Mouse (Mus musculus) ES-E14 (cell line): Measurements from ENCODE around the gene Ptprk. TPM values are rescaled to one million over a fixed set of nuclear protein-coding genes. Genes with fewer than 3 reads are reported as not detected.
A peak's percentile ranks its signal among the peaks of the same experiment; 100 is the strongest.

Experiments
- DNase-seq: peaks from one replicate; pipeline ENCODE4 v3.0.0-alpha.2; 2013; ENCODE audit warnings: low read depth, low spot score
- H3K27ac ChIP-seq: 2 replicates; pipeline ENCODE4 v1.5.1; 2012; ENCODE audit warnings: low read depth, mild to moderate bottlenecking, low read length, moderate library complexity, mixed read lengths; ENCODE audit not compliant: poor library complexity, insufficient read depth, severe bottlenecking
- H3K36me3 ChIP-seq: 2 replicates; pipeline ENCODE4 v1.6.1; 2012; ENCODE audit warnings: mild to moderate bottlenecking, low read length, moderate library complexity, mixed read lengths; ENCODE audit not compliant: control insufficient read depth, poor library complexity, insufficient read depth, severe bottlenecking
- H3K4me1 ChIP-seq, 2 experiments: fragments of 150-350 bp in 1 of 2; sonication (generic) in 1 of 2; 2 replicates each; pipeline ENCODE4 v1.6.1; 2012; ENCODE audit warnings: low read length in 2 of 2, mild to moderate bottlenecking in 1 of 2, mixed read lengths in 1 of 2; ENCODE audit not compliant: control insufficient read depth in 2 of 2, insufficient read depth in 2 of 2, poor library complexity in 1 of 2
- H3K4me3 ChIP-seq, 2 experiments: fragments of 150-350 bp in 1 of 2; sonication (generic) in 1 of 2; 2 replicates each; pipeline ENCODE4 v1.5.1; 2012; ENCODE audit warnings: low read length in 2 of 2, low read depth in 1 of 2, mild to moderate bottlenecking in 1 of 2, mixed read lengths in 1 of 2; ENCODE audit not compliant: insufficient read depth in 1 of 2, poor library complexity in 1 of 2, severe bottlenecking in 1 of 2
- H3K9ac ChIP-seq: 2 replicates; pipeline ENCODE4 v1.6.1; 2012; ENCODE audit warnings: low read depth, mild to moderate bottlenecking, low read length, mixed read lengths; ENCODE audit not compliant: poor library complexity, insufficient read depth, severe bottlenecking
- H3K9me3 ChIP-seq: fragments of 150-350 bp; sonication (generic); 2 replicates; pipeline ENCODE4 v1.6.1; 2012; ENCODE audit warnings: low read depth, mild to moderate bottlenecking, low read length; ENCODE audit not compliant: control insufficient read depth, insufficient read depth
- CHD2 ChIP-seq: IDR thresholded peaks from 2 replicates; pipeline ENCODE4 v1.6.1; 2014; ENCODE audit warnings: mild to moderate bottlenecking, low read depth, low read length, inconsistent platforms
- HCFC1 ChIP-seq: IDR thresholded peaks from 2 replicates; pipeline ENCODE4 v1.6.1; 2012; ENCODE audit warnings: low read length, inconsistent platforms, borderline replicate concordance; ENCODE audit not compliant: insufficient read depth
- MAFK ChIP-seq: IDR thresholded peaks from 2 replicates; pipeline ENCODE4 v1.6.1; 2014; ENCODE audit warnings: mild to moderate bottlenecking, low read depth, low read length, inconsistent platforms; ENCODE audit not compliant: insufficient read depth
- ZC3H11A ChIP-seq: IDR thresholded peaks from 2 replicates; pipeline ENCODE4 v1.6.1; 2012; ENCODE audit warnings: low read depth, mild to moderate bottlenecking, inconsistent platforms, low read length, borderline replicate concordance
- ZNF384 ChIP-seq: IDR thresholded peaks from 2 replicates; pipeline ENCODE4 v1.6.1; 2012; ENCODE audit warnings: low read depth, low read length, inconsistent platforms
- in situ Hi-C, 2 experiments: fragments of 600-800 bp; cut with MboI; formaldehyde crosslinking; loops; one replicate each; pipeline ENCODE4 v1.15.1; 2025; ENCODE audit warnings: low sequenced_read_pairs in 2 of 2, inconsistent platforms in 1 of 2; ENCODE audit not compliant: unreplicated experiment in 2 of 2
- total RNA-seq: library from RNA; depleted of rRNA; stranded (reverse); fragments of 300-350 nt; gene quantifications from 2 replicates; pipeline ENCODE4 v1.2.3, GENCODE M21; 2012

Gene Ptprk
- total RNA-seq, 1 experiment, result 67.0 TPM

DNA sequence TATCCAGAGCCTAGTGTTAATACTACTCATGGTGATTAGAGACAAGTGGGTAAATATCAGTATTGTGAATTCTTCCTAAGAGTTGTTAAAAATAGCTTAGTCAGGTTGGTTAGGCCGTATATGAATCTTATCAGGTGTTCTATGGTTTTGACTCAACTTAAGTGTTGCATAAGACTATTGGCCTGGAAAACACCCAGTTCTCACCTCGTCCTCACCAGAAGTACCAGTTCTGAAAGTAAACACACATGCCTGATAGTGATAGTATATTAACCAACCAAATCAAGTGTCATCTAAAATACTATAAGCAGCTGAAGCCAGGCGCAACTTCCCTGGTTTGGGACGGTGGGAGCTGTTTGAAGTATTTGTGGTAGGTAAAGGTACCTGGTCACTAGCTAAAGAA lies 153.1 kb downstream of the Ptprk start:
- in situ Hi-C loops, result no loop called here
- TF ChIP-seq ZC3H11A (no peak), CHD2 (no peak), MAFK (no peak), ZNF384 (no peak), HCFC1 (no peak)
- no peaks in the 10 kb centered on the region for H3K36me3 ChIP-seq
- H3K9ac ChIP-seq, result no peak overlapping the region
- peaks cover 0 to 3% of the 10 kb centered on the region in 2 experiments; a peak in 1 of 4 replicates for H3K4me1 ChIP-seq
- DNase-seq, result no peak
- H3K4me3 ChIP-seq, result no peak overlapping the region
- no peak overlapping the region for H3K27ac ChIP-seq
- no peaks in the 10 kb centered on the region for H3K9me3 ChIP-seq

DNA sequence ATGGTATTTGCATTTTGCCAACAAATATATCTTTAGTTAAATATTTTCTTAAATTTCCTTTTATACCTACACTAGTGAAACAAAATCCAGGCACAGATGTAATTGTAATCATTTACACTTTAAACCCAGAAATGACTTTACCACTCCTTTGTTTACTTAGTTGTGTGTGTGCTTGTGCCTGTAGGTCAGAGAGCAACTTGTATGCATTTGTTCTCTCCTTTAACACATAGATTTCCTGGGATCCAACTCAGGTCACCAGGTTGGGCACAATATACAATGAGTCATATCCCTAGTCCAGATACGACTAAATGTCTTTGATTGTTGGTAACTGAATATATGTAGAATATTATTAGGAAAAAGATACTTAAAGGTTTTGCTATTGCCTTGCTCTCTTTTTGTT lies 153.6 kb downstream of the Ptprk start:
- no peak for DNase-seq
- no peak overlapping the region for H3K9ac ChIP-seq
- TF ChIP-seq ZNF384, result no peak
- TF ChIP-seq CHD2, result no peak
- no peak for TF ChIP-seq HCFC1
- no peak overlapping the region for H3K27ac ChIP-seq
- H3K36me3 ChIP-seq, result no peaks in the 10 kb centered on the region
- in situ Hi-C loops, result no loop called here
- no peak overlapping the region for H3K4me3 ChIP-seq
- H3K4me1 ChIP-seq, result peaks cover 0 to 4% of the 10 kb centered on the region in 2 experiments; a peak in 2 of 4 replicates
- H3K9me3 ChIP-seq, result no peaks in the 10 kb centered on the region

DNA sequence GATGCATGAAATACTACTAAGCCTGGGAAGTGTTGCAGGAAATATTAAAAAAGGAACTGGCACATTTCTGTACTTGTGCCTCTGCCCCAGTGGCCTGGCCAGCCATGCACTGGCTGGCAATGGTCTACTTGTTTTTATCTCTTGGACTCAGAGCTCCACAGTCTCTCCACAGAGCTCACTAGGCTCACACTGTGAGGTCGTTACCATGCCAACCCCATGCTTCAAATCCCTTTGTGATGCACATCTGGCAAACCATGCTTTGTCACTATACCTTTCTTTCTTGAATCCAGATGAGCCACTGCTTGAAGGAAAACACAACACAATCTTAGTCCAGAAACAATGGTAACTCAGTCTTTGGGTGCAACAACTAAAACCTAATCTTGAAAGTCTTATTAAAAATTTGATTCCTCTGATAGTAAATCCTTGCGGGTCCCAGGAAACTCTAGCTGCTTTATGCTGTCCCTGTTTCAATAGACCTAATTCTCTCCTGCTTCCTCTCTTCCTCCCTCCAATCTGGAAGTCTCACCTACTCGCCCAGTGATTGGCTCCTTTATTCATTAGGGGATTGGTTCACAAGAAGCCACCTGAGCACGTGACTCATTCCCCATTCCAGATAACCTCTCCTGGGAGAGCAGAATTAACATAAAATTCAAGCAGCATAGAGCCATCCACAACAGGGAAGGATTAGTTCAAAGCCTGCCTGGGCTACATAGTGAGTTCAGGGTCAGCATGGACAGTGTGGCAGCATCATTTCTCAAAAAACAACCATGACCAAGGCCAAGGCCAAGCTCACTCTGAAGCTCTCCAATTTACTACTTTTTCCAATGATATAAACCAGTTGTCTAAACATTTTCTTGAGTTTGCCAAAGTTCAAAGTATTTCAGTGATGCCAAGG lies 157.9 kb downstream of the Ptprk start:
- no peak overlapping the region for H3K9ac ChIP-seq
- no peak overlapping the region for H3K27ac ChIP-seq
- no peak overlapping the region for H3K4me3 ChIP-seq
- TF ChIP-seq CHD2 (no peak), ZC3H11A (no peak), HCFC1 (no peak), MAFK (no peak), ZNF384 (no peak)
- no peaks in the 10 kb centered on the region for H3K36me3 ChIP-seq
- in situ Hi-C loops, result no loop called here
- peaks cover 0 to 4% of the 10 kb centered on the region in 2 experiments; a peak in 2 of 4 replicates for H3K4me1 ChIP-seq
- peak; percentile 60 for DNase-seq
- H3K9me3 ChIP-seq, result no peaks in the 10 kb centered on the region

DNA sequence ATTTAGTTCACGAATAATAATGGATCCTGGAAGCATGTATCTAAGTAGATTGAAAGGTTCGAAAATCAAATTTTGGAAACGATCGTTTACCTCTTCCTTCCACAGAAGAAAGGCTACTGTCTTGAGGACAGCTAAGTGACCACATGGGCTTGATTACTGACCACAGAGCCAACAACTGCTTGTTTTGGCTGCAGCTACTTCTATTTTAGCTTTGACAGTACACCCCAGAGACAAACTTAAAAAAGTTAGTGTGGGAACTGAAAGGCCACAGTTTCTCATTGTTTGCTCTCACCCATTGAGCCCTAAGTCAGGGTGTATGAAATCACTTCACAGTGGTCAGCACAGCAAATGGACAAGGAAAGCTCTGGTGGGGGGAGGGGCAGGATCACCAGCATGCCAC lies 174.4 kb downstream of the Ptprk start:
- Histone ChIP-seq H3K4me3 (no peak overlapping the region), H3K4me1 (peaks cover 0 to 3% of the 10 kb centered on the region in 2 experiments; a peak in 1 of 4 replicates), H3K9ac (no peak overlapping the region), H3K27ac (no peak overlapping the region), H3K9me3 (no peaks in the 10 kb centered on the region), H3K36me3 (no peaks in the 10 kb centered on the region)
- in situ Hi-C loops, result no loop called here
- TF ChIP-seq CHD2 (no peak), MAFK (no peak), ZNF384 (no peak), HCFC1 (no peak), ZC3H11A (no peak)
- no peak for DNase-seq

DNA sequence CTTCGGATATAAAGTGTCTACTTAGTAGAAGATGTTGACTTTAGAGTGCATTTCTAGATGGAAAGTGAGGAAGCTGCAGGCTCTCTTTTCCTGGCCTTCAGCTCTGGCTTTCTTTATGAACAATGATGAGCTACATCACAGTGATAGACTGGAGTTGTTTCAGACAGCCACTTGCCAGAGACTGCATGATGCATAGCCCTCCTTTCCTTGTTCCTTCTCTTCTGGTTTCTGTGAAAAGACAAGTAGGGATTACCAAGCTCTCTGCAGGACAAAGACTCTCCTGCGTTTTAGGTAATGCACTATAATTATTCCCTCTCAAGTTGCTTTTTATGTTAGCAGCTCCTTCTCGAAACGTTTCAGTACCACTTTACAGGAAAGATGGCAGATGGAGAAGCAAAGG lies 176.8 kb downstream of the Ptprk start:
- no peak for TF ChIP-seq ZNF384
- no peak for TF ChIP-seq MAFK
- no peak for TF ChIP-seq ZC3H11A
- no peak for TF ChIP-seq HCFC1
- TF ChIP-seq CHD2, result no peak
- peaks cover 0 to 3% of the 10 kb centered on the region in 2 experiments; a peak in 1 of 4 replicates for H3K4me1 ChIP-seq
- in situ Hi-C loops, result no loop called here
- H3K27ac ChIP-seq, result no peak overlapping the region
- no peaks in the 10 kb centered on the region for H3K36me3 ChIP-seq
- DNase-seq, result no peak
- no peaks in the 10 kb centered on the region for H3K9me3 ChIP-seq
- no peak overlapping the region for H3K9ac ChIP-seq
- H3K4me3 ChIP-seq, result no peak overlapping the region
